Mouse (Mus musculus) heart, adult 9 months (tissue): ENCODE measurements around the gene Rbms1.

Source experiments
- DNase-seq, 2 experiments: peaks; one replicate each; pipeline ENCODE4 v3.0.0; 2022; ENCODE audit warnings: low spot score in 2 of 2

Gene Rbms1

GRCm38 (mm10) chr2:60712891-60713290 lies 250.1 kb downstream of the Rbms1 start:
- DNase-seq, result no peak

GRCm38 (mm10) chr2:60712483-60712882 lies 250.5 kb downstream of the Rbms1 start:
- no peak for DNase-seq

GRCm38 (mm10) chr2:60711098-60711880 lies 251.7 kb downstream of the Rbms1 start:
- DNase-seq, result no peak

GRCm38 (mm10) chr2:60710317-60710716 lies 252.7 kb downstream of the Rbms1 start:
- no peak for DNase-seq

GRCm38 (mm10) chr2:60708671-60709070 lies 254.3 kb downstream of the Rbms1 start:
- DNase-seq, result no peak

- DNase-seq, result no peak
Observed at GRCm38 (mm10) chr2:60706866-60707265, 256.1 kb downstream of the Rbms1 start.

- DNase-seq, result no peak
Observed at GRCm38 (mm10) chr2:60705426-60705825, 257.6 kb downstream of the Rbms1 start.

- DNase-seq, result no peak
Observed at GRCm38 (mm10) chr2:60703315-60703714, 259.7 kb downstream of the Rbms1 start.

- DNase-seq, result no peak
Observed at GRCm38 (mm10) chr2:60700956-60701355, 262.0 kb downstream of the Rbms1 start.
